Mouse (Mus musculus) cerebellum, adult 9-10 months (tissue): ENCODE data around the gene Zfp810.
"Not testable (repeated sequence)": the region's sequence is repeated elsewhere in the genome, so short reads cannot be mapped to it uniquely, and the experiment has no call there.

Experiments
- DNase-seq: peaks from one replicate; pipeline ENCODE4 v3.0.0; 2022

Zfp810 gene

GRCm38 (mm10) chr9:22307156-22307919 lies at the start of gene Zfp810:
Gene Zfp810, minus strand, starts transcription at chr9:22307648.
- DNase-seq = peak; percentile 94

- DNase-seq = no peak
Observed at GRCm38 (mm10) chr9:22355919-22356318, 48.5 kb upstream of the Zfp810 start.

GRCm38 (mm10) chr9:22353901-22354300 lies 46.5 kb upstream of the Zfp810 start:
- no peak for DNase-seq

GRCm38 (mm10) chr9:22353465-22353864 lies 46.0 kb upstream of the Zfp810 start:
- no peak for DNase-seq

- DNase-seq = no peak
Observed at GRCm38 (mm10) chr9:22340331-22340730, 32.9 kb upstream of the Zfp810 start.

GRCm38 (mm10) chr9:22337217-22337616 lies 29.8 kb upstream of the Zfp810 start:
- no peak for DNase-seq

- DNase-seq = peak; percentile 85
Observed at GRCm38 (mm10) chr9:22327475-22328387, 20.3 kb upstream of the Zfp810 start.

- no peak for DNase-seq
Observed at GRCm38 (mm10) chr9:22327099-22327474, 19.6 kb upstream of the Zfp810 start.

- no peak for DNase-seq
Observed at GRCm38 (mm10) chr9:22324579-22324978, 17.1 kb upstream of the Zfp810 start.

GRCm38 (mm10) chr9:22322381-22323211 lies 15.1 kb upstream of the Zfp810 start:
- no peak for DNase-seq

- no peak for DNase-seq
Observed at GRCm38 (mm10) chr9:22319109-22319508, 11.7 kb upstream of the Zfp810 start.

GRCm38 (mm10) chr9:22316047-22316446 lies 8.6 kb upstream of the Zfp810 start:
- not testable (repeated sequence) for DNase-seq

- no peak for DNase-seq
Observed at GRCm38 (mm10) chr9:22314066-22314465, 6.6 kb upstream of the Zfp810 start.

GRCm38 (mm10) chr9:22313218-22313617 lies 5.8 kb upstream of the Zfp810 start:
- DNase-seq = no peak

- no peak for DNase-seq
Observed at GRCm38 (mm10) chr9:22309651-22310050, 2.2 kb upstream of the Zfp810 start.

- not testable (repeated sequence) for DNase-seq
Observed at GRCm38 (mm10) chr9:22307920-22308262, 443 bp upstream of the Zfp810 start.

- DNase-seq = peak; percentile 26
Observed at GRCm38 (mm10) chr9:22306726-22307125, 722 bp downstream of the Zfp810 start.

GRCm38 (mm10) chr9:22302199-22302598 lies 5.2 kb downstream of the Zfp810 start:
- no peak for DNase-seq

GRCm38 (mm10) chr9:22278733-22279132 lies 28.7 kb downstream of the Zfp810 start:
- DNase-seq = no peak

- DNase-seq = no peak
Observed at GRCm38 (mm10) chr9:22268886-22269285, 38.6 kb downstream of the Zfp810 start.

- no peak for DNase-seq
Observed at GRCm38 (mm10) chr9:22262611-22263010, 44.8 kb downstream of the Zfp810 start.

- DNase-seq = no peak
Observed at GRCm38 (mm10) chr9:22261594-22261993, 45.9 kb downstream of the Zfp810 start.

- DNase-seq = no peak
Observed at GRCm38 (mm10) chr9:22260092-22260422, 47.4 kb downstream of the Zfp810 start.
